Mouse (Mus musculus): Measurements from ENCODE around the gene BC107364. TPM values are rescaled to one million over a fixed set of nuclear protein-coding genes. Genes with fewer than 3 reads are reported as not detected.
"Not testable (repeated sequence)": the region's sequence is repeated elsewhere in the genome, so short reads cannot be mapped to it uniquely, and the experiment has no call there.

Gene BC107364
- not detected in 2 replicates for polyA plus RNA-seq (2015; fragmentation: Nextera tagmentation; extraction: Ambion mirVana)

GRCm38 (mm10) chr3:96452262-96452661 is at the start of gene BC107364:
Gene BC107364 (minus strand): TSS chr3:96452306.
- WGBS (ENCODE audit: insufficient replicate concordance), result no CpG with 5 or more reads among the region's 48 CpGs
- ATAC-seq (ENCODE audit: low read depth), result peak; percentile 68

GRCm38 (mm10) chr3:96501391-96502115 is 49.4 kb upstream of the BC107364 start:
- Histone ChIP-seq H3K4me2 (peak overlapping the region; percentile 95), H3K27ac (peak overlapping the region; percentile 86), H3K27me3 (no peaks in the 10 kb centered on the region), H3K4me1 (replicated peaks) (peaks cover 25% of the 10 kb centered on the region), H3K9ac (peak overlapping the region; percentile 77), H3K36me3 (no peaks in the 10 kb centered on the region), H3K4me3 (replicated peaks) (peak overlapping the region; percentile 72), H3K9me3 (replicated peaks) (no peaks in the 10 kb centered on the region)
- under 1% methylated on average over 32 of the region's 32 CpGs for WGBS (ENCODE audit: insufficient replicate concordance)
- peak; percentile 76 for DNase-seq
- ATAC-seq (ENCODE audit: low read depth), result peak; percentile 54

More at GRCm38 (mm10) chr3:96452262-96452661, at the start of gene BC107364:
- H3K27me3 ChIP-seq, result peaks cover 10% of the 10 kb centered on the region; the same call in 1 of the 2 replicates
- DNase-seq; H3K27ac ChIP-seq; H3K4me3 ChIP-seq (replicated peaks); H3K36me3 ChIP-seq; H3K9me3 ChIP-seq (replicated peaks); H3K9ac ChIP-seq; H3K4me2 ChIP-seq; H3K4me1 ChIP-seq (replicated peaks): not testable (repeated sequence)

GRCm38 (mm10) chr3:96500691-96501265 is 48.7 kb upstream of the BC107364 start:
- peaks cover 30% of the 10 kb centered on the region for H3K4me1 ChIP-seq (replicated peaks)
- H3K36me3 ChIP-seq, result no peaks in the 10 kb centered on the region
- ATAC-seq (ENCODE audit: low read depth), result peak; percentile 54
- peak overlapping the region; percentile 72 for H3K4me3 ChIP-seq (replicated peaks)
- H3K4me2 ChIP-seq, result peak overlapping the region; percentile 90
- under 1% methylated on average over 19 of the region's 19 CpGs for WGBS (ENCODE audit: insufficient replicate concordance)
- no peaks in the 10 kb centered on the region for H3K27me3 ChIP-seq
- DNase-seq, result peak; percentile 79
- H3K9me3 ChIP-seq (replicated peaks), result no peaks in the 10 kb centered on the region
- peak overlapping the region; percentile 90 for H3K27ac ChIP-seq
- H3K9ac ChIP-seq, result peak overlapping the region; percentile 81

- Histone ChIP-seq H3K9ac (peak overlapping the region; percentile 85), H3K4me3 (replicated peaks) (peak overlapping the region; percentile 72), H3K4me1 (replicated peaks) (peaks cover 30% of the 10 kb centered on the region), H3K27ac (peak overlapping the region; percentile 90), H3K27me3 (no peaks in the 10 kb centered on the region), H3K36me3 (no peaks in the 10 kb centered on the region), H3K4me2 (peak overlapping the region; percentile 90), H3K9me3 (replicated peaks) (no peaks in the 10 kb centered on the region)
- peak; percentile 69 for ATAC-seq (ENCODE audit: low read depth)
- 1% methylated on average over 17 of the region's 17 CpGs for WGBS (ENCODE audit: insufficient replicate concordance)
- DNase-seq, result peak; percentile 90
Observed at GRCm38 (mm10) chr3:96500289-96500621, 48.1 kb upstream of the BC107364 start.

GRCm38 (mm10) chr3:96499481-96500288 is 47.6 kb upstream of the BC107364 start:
- Histone ChIP-seq H3K9ac (peak overlapping the region; percentile 85), H3K36me3 (no peaks in the 10 kb centered on the region), H3K9me3 (replicated peaks) (no peaks in the 10 kb centered on the region), H3K4me3 (replicated peaks) (peak overlapping the region; percentile 72), H3K27ac (peak overlapping the region; percentile 90), H3K4me1 (replicated peaks) (peaks cover 30% of the 10 kb centered on the region), H3K4me2 (peak overlapping the region; percentile 90), H3K27me3 (no peaks in the 10 kb centered on the region)
- DNase-seq, result peak; percentile 72
- under 1% methylated on average over 36 of the region's 36 CpGs for WGBS (ENCODE audit: insufficient replicate concordance)
- ATAC-seq (ENCODE audit: low read depth), result peak; percentile 51

- H3K4me3 ChIP-seq (replicated peaks), result peak overlapping the region; percentile 72
- ATAC-seq (ENCODE audit: low read depth) (no peak), DNase-seq (no peak)
- H3K36me3 ChIP-seq, result no peaks in the 10 kb centered on the region
- H3K4me1 ChIP-seq (replicated peaks), result peaks cover 30% of the 10 kb centered on the region
- peak overlapping the region; percentile 41; the same call in 1 of the 2 replicates for H3K9ac ChIP-seq
- H3K9me3 ChIP-seq (replicated peaks), result no peaks in the 10 kb centered on the region
- H3K27ac ChIP-seq, result peak overlapping the region; percentile 59
- no peaks in the 10 kb centered on the region for H3K27me3 ChIP-seq
- WGBS (ENCODE audit: insufficient replicate concordance), result 80% methylated on average over 4 of the region's 4 CpGs
- H3K4me2 ChIP-seq, result peak overlapping the region; percentile 90
Observed at GRCm38 (mm10) chr3:96498476-96499245, 46.6 kb upstream of the BC107364 start.

GRCm38 (mm10) chr3:96497451-96498028 is 45.4 kb upstream of the BC107364 start:
- Histone ChIP-seq H3K9me3 (replicated peaks) (no peaks in the 10 kb centered on the region), H3K4me1 (replicated peaks) (peaks cover 27% of the 10 kb centered on the region), H3K36me3 (no peaks in the 10 kb centered on the region), H3K4me3 (replicated peaks) (peak overlapping the region; percentile 68), H3K9ac (peak overlapping the region; percentile 76), H3K4me2 (peak overlapping the region; percentile 85), H3K27me3 (no peaks in the 10 kb centered on the region), H3K27ac (peak overlapping the region; percentile 26; the same call in 1 of the 2 replicates)
- peak; percentile 58 for ATAC-seq (ENCODE audit: low read depth)
- under 1% methylated on average over 19 of the region's 19 CpGs for WGBS (ENCODE audit: insufficient replicate concordance)
- DNase-seq, result peak; percentile 77

- WGBS (ENCODE audit: insufficient replicate concordance), result 20% methylated on average over 14 of the region's 14 CpGs
- peak overlapping the region; percentile 68 for H3K4me3 ChIP-seq (replicated peaks)
- H3K9me3 ChIP-seq (replicated peaks); H3K27ac ChIP-seq; H3K27me3 ChIP-seq; ATAC-seq (ENCODE audit: low read depth); H3K36me3 ChIP-seq; DNase-seq: not testable (repeated sequence)
- peak overlapping the region; percentile 76 for H3K9ac ChIP-seq
- H3K4me1 ChIP-seq (replicated peaks), result peaks cover 27% of the 10 kb centered on the region
- H3K4me2 ChIP-seq, result peak overlapping the region; percentile 85
Observed at GRCm38 (mm10) chr3:96496620-96497275, 44.6 kb upstream of the BC107364 start.

- Histone ChIP-seq H3K9ac (peak overlapping the region; percentile 76), H3K36me3 (no peaks in the 10 kb centered on the region), H3K4me3 (replicated peaks) (peak overlapping the region; percentile 68; the same call in 1 of the 2 replicates)
Observed at GRCm38 (mm10) chr3:96496216-96496615, 44.1 kb upstream of the BC107364 start.

More at GRCm38 (mm10) chr3:96496216-96496615, 44.1 kb upstream of the BC107364 start:
- DNase-seq (no peak), ATAC-seq (ENCODE audit: low read depth) (no peak)
- Histone ChIP-seq H3K27ac (no peak overlapping the region), H3K27me3 (no peaks in the 10 kb centered on the region), H3K4me2 (peak overlapping the region; percentile 85), H3K4me1 (replicated peaks) (peaks cover 27% of the 10 kb centered on the region), H3K9me3 (replicated peaks) (no peaks in the 10 kb centered on the region)
- WGBS (ENCODE audit: insufficient replicate concordance), result 66% methylated on average over 7 of the region's 7 CpGs
